Mouse (Mus musculus) hindbrain, embryonic 11.5 days (tissue): ENCODE results near the gene Rab31. TPM values are rescaled to one million over a fixed set of nuclear protein-coding genes. Genes with fewer than 3 reads are reported as not detected.

Experiments
- ATAC-seq: fragments of 200-750 bp; cut with Nextera tagmentation; 2 replicates; pipeline ENCODE4 v1.8.0; 2017; ENCODE audit warnings: mild to moderate bottlenecking, moderate TSS enrichment, moderate library complexity; ENCODE audit not compliant: low FRiP score
- DNase-seq: peaks from one replicate; pipeline ENCODE4 v3.0.0-alpha.2; 2015; ENCODE audit warnings: low spot score
- H3K27ac ChIP-seq: fragments of 300-500 bp; sonication (generic); 2 replicates; pipeline ENCODE4 v1.5.1; 2014; ENCODE audit warnings: mild to moderate bottlenecking, low read depth, low read length
- H3K27me3 ChIP-seq: fragments of 300-500 bp; sonication (generic); 2 replicates; pipeline ENCODE4 v1.6.1; 2014; ENCODE audit warnings: mild to moderate bottlenecking, low read length, moderate library complexity, mixed read lengths; ENCODE audit not compliant: control insufficient read depth, insufficient read depth
- H3K36me3 ChIP-seq: fragments of 300-500 bp; sonication (generic); 2 replicates; pipeline ENCODE4 v1.6.1; 2014; ENCODE audit warnings: mild to moderate bottlenecking, low read length, moderate library complexity, mixed read lengths; ENCODE audit not compliant: control insufficient read depth, insufficient read depth
- H3K4me1 ChIP-seq: fragments of 300-500 bp; sonication (generic); replicated peaks from 2 replicates; pipeline ENCODE4 v1.6.1; 2014; ENCODE audit warnings: low read length, mixed read lengths; ENCODE audit not compliant: control insufficient read depth, insufficient read depth
- H3K4me2 ChIP-seq: fragments of 300-500 bp; sonication (generic); replicated peaks from 2 replicates; pipeline ENCODE4 v1.6.1; 2014; ENCODE audit warnings: mild to moderate bottlenecking, low read depth, low read length
- H3K4me3 ChIP-seq: fragments of 300-500 bp; sonication (generic); 2 replicates; pipeline ENCODE4 v1.5.1; 2014; ENCODE audit warnings: low read depth, low read length
- H3K9ac ChIP-seq: fragments of 300-500 bp; sonication (generic); 2 replicates; pipeline ENCODE4 v1.6.1; 2014; ENCODE audit warnings: low read depth, low read length
- H3K9me3 ChIP-seq: fragments of 300-500 bp; sonication (generic); 2 replicates; pipeline ENCODE4 v1.6.1; 2016; ENCODE audit warnings: low read length; ENCODE audit not compliant: control insufficient read depth
- WGBS: fragments of 180-500 bp; shearing (Covaris S2); extraction: QIAGEN DNeasy Blood & Tissue Kit; methylation state at CpG from one replicate; pipeline ENCODE4 v1.1.7; 2014; 5-methylcytosine and 5-hydroxymethylcytosine counted together
- polyA plus RNA-seq: library from polyadenylated mRNA; unstranded; fragments of >200 nt; fragmentation: Nextera tagmentation; extraction: Ambion mirVana; gene quantifications from 2 replicates; pipeline ENCODE4 v1.2.1, GENCODE M21; 2014

The Rab31 gene
- polyA plus RNA-seq: 74.8 and 82.0 TPM in 2 replicates

GRCm38 (mm10) chr17:65771951-65772934 lies at the start of gene Rab31:
TSS of gene Rab31 (minus strand) at chr17:65772752.
- WGBS: under 1% methylated on average over 75 of the region's 75 CpGs
- H3K36me3 ChIP-seq: no peaks in the 10 kb centered on the region
- ATAC-seq (peak; percentile 87), DNase-seq (peak; percentile 79)
- H3K27me3 ChIP-seq: no peaks in the 10 kb centered on the region
- H3K9me3 ChIP-seq: no peaks in the 10 kb centered on the region
- H3K4me2 ChIP-seq: peak within 1 kb of the TSS; percentile 89
- peaks cover 5% of the 10 kb centered on the region; the same call in 1 of the 2 replicates for H3K4me1 ChIP-seq
- H3K4me3 ChIP-seq: peak within 1 kb of the TSS; percentile 79
- H3K27ac ChIP-seq: peak within 1 kb of the TSS; percentile 58
- H3K9ac ChIP-seq: peak within 1 kb of the TSS; percentile 93

DNA sequence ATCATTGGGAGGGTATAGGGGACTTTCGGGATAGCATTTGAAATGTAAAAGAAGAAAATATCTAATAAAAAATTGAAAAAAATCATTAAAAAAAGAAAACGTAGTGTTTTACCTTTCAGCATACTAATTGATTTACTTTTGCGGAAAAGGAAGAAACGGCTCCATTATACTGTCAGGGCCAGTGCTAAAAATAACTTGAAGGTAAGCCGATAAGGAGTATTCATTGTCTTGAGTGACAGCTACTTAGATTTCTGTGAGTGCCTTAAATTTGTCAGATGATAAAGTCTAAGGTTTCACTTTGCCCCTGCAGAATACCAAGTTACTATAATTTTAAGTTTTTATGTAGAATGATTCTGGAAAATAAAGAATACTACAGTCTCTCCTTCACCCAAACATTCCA lies 47.6 kb upstream of the Rab31 start:
- DNase-seq (no peak), ATAC-seq (no peak)
- H3K9me3 ChIP-seq: no peaks in the 10 kb centered on the region
- no peak overlapping the region for H3K9ac ChIP-seq
- no peaks in the 10 kb centered on the region for H3K4me1 ChIP-seq
- WGBS: 91% methylated on average over 5 of the region's 5 CpGs
- H3K27me3 ChIP-seq: no peaks in the 10 kb centered on the region
- H3K4me3 ChIP-seq: no peak overlapping the region
- peaks cover 8% of the 10 kb centered on the region for H3K36me3 ChIP-seq
- H3K27ac ChIP-seq: no peak overlapping the region
- no peak overlapping the region for H3K4me2 ChIP-seq

DNA sequence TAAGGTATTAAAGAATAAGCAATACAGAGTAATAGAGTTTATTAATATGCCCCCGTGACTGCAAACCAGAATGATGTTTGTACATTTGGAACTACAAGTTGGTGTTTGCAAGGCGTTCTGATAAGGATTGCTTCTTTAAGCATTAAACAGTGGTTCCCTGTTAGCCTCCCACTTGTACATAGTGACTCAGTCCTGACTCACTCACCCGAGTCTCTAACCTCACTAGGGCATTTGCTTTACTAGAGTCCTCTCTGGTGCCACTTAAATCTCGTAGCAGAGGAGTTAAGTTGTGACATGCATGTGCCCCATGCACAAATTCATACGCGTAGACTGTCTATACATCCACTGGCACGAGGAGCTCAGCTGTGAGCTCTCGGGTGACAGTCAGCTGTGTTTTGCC lies 41.2 kb upstream of the Rab31 start:
- Histone ChIP-seq H3K27ac (no peak overlapping the region), H3K36me3 (peaks cover 11% of the 10 kb centered on the region), H3K4me2 (no peak overlapping the region), H3K9me3 (no peaks in the 10 kb centered on the region), H3K4me1 (no peaks in the 10 kb centered on the region), H3K27me3 (no peaks in the 10 kb centered on the region), H3K4me3 (no peak overlapping the region), H3K9ac (no peak overlapping the region)
- 97% methylated on average over 8 of the region's 8 CpGs for WGBS
- ATAC-seq: no peak
- no peak for DNase-seq

DNA sequence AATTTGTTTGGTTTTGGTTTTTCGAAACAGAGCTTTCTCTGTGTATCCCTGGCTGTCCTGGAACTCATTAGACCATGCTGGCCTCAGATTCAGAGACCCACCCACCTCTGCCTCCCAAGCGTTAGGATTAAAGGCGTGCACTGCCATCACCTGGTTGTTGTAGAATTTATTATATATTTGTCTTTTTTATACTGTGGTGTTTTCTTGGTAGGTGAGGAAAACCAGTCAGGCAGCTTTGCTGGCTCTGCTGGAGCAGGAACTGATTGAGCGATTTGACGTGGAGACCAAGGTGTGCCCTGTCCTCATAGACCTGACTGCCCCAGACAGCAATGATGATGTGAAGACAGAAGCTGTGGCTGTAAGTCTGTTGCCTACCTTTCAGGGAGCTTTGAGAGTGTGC lies 38.5 kb upstream of the Rab31 start:
- H3K9me3 ChIP-seq: no peaks in the 10 kb centered on the region
- WGBS: 91% methylated on average over 5 of the region's 5 CpGs
- no peak overlapping the region for H3K9ac ChIP-seq
- H3K4me3 ChIP-seq: no peak overlapping the region
- no peak overlapping the region for H3K27ac ChIP-seq
- ATAC-seq (no peak), DNase-seq (no peak)
- no peaks in the 10 kb centered on the region for H3K27me3 ChIP-seq
- H3K36me3 ChIP-seq: peaks cover 10% of the 10 kb centered on the region
- H3K4me2 ChIP-seq: no peak overlapping the region
- H3K4me1 ChIP-seq: no peaks in the 10 kb centered on the region

DNA sequence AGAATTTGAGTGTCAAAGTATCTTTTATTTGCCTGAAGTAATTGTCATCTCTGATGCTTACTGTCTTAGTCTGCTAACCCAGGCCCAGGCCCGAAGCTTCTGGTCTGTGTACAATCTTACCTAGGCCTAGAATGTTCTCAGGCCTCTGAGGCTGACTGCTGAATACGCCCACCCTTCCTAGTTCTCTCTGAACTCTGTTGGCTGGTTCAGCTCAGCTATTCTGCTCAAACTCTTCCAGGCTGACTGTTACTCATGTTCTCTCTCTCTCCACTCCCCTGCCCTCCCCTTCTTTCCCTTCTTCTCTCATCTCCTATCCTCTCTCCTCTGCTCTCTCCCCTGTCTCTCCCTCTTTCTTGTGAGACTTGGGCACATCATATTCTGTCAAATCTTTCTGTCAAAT lies 33.9 kb upstream of the Rab31 start:
- Histone ChIP-seq H3K4me1 (no peaks in the 10 kb centered on the region), H3K9me3 (no peaks in the 10 kb centered on the region), H3K27me3 (no peaks in the 10 kb centered on the region), H3K4me3 (no peak overlapping the region), H3K9ac (no peak overlapping the region), H3K4me2 (no peak overlapping the region), H3K27ac (no peak overlapping the region), H3K36me3 (no peaks in the 10 kb centered on the region)
- ATAC-seq (no peak), DNase-seq (no peak)
- 89% methylated on average over 2 of the region's 2 CpGs for WGBS

DNA sequence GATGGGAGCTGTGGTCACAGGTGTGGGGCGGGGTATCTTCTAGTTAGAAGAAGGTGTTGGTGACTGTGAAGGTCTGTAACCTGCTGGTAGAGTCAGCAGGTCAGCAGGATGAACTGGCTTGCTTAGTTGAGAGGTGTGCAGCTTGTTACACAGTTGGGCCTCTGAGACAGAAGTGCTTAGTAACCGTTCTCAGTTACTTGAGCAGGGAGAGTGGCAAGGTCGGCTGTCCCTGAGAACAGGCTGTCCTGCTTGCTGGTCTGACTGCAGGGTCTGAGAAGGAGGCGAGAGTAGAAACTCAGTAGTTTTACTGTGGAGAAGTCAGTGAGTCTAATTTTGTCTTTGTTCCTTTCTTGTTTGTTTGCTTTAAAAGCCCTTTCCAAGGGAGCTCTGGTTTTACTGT lies 33.4 kb upstream of the Rab31 start:
- no peaks in the 10 kb centered on the region for H3K4me1 ChIP-seq
- no peak for DNase-seq
- H3K27ac ChIP-seq: no peak overlapping the region
- H3K9ac ChIP-seq: no peak overlapping the region
- H3K36me3 ChIP-seq: no peaks in the 10 kb centered on the region
- H3K9me3 ChIP-seq: no peaks in the 10 kb centered on the region
- no peak for ATAC-seq
- 79% methylated on average over 4 of the region's 4 CpGs for WGBS
- H3K4me2 ChIP-seq: no peak overlapping the region
- H3K27me3 ChIP-seq: no peaks in the 10 kb centered on the region
- no peak overlapping the region for H3K4me3 ChIP-seq

- no peak overlapping the region for H3K4me3 ChIP-seq
- H3K9me3 ChIP-seq: no peaks in the 10 kb centered on the region
- no peak overlapping the region for H3K9ac ChIP-seq
- no peak for ATAC-seq
- DNase-seq: no peak
- WGBS: 79% methylated on average over 4 of the region's 4 CpGs
- H3K4me1 ChIP-seq: no peaks in the 10 kb centered on the region
- H3K4me2 ChIP-seq: no peak overlapping the region
- no peaks in the 10 kb centered on the region for H3K36me3 ChIP-seq
- H3K27me3 ChIP-seq: no peaks in the 10 kb centered on the region
- no peak overlapping the region for H3K27ac ChIP-seq
Measured at GRCm38 (mm10) chr17:65802026-65802425, 29.5 kb upstream of the Rab31 start.

DNA sequence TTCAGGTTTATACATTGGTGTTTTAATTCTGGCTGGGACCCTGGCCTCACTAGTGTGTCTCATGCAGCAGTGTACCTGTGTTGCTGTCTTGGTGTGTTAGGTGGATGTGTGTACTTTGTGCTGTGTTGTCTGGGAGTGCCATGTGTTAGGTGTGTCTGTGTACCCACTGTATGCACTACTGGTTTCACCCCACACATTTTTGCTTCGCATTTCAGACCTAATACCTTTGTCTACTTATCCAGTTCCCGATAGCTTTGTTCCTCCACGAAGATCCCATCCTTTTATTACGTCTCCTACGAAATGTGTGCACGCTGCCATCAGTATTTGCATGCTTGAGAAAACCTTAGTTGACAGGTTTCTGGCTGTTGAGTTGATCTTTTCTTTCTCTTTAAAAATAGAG lies 27.9 kb upstream of the Rab31 start:
- no peaks in the 10 kb centered on the region for H3K36me3 ChIP-seq
- H3K27me3 ChIP-seq: no peaks in the 10 kb centered on the region
- no peak overlapping the region for H3K4me2 ChIP-seq
- no peak overlapping the region for H3K4me3 ChIP-seq
- no peaks in the 10 kb centered on the region for H3K4me1 ChIP-seq
- ATAC-seq (no peak), DNase-seq (no peak)
- H3K9ac ChIP-seq: no peak overlapping the region
- H3K9me3 ChIP-seq: no peaks in the 10 kb centered on the region
- H3K27ac ChIP-seq: no peak overlapping the region
- WGBS: 97% methylated on average over 6 of the region's 6 CpGs

GRCm38 (mm10) chr17:65799353-65799752 lies 26.8 kb upstream of the Rab31 start:
- Histone ChIP-seq H3K9me3 (no peaks in the 10 kb centered on the region), H3K4me1 (no peaks in the 10 kb centered on the region), H3K4me2 (no peak overlapping the region), H3K4me3 (no peak overlapping the region), H3K9ac (no peak overlapping the region), H3K27ac (no peak overlapping the region), H3K27me3 (no peaks in the 10 kb centered on the region), H3K36me3 (no peaks in the 10 kb centered on the region)
- no peak for ATAC-seq
- WGBS: 100% methylated on average over 1 of the region's 1 CpGs
- DNase-seq: no peak
